In genomic region chr9:44087761-44088455, GRCm38 (mm10) we compare ENCODE assay signal across 8 mouse cellular contexts. TPM values are rescaled to one million over a fixed set of nuclear protein-coding genes. Genes with fewer than 3 reads are reported as not detected.
A peak's percentile ranks its signal among the peaks of the same experiment; 100 is the strongest.
DNase-seq lines count a peak whose midpoint lies in the region; ATAC-seq lines count a peak whose summit lies in the region.

No protein-coding gene starts in this region.

- H3K4me1 ChIP-seq in heart, embryonic 15.5 days (replicated peaks) = peaks cover 60% of the 10 kb centered on the region
- H3K4me1 ChIP-seq in limb, embryonic 13.5 days = peaks cover 53% of the 10 kb centered on the region

- 0 out of 2 replicates have a peak, but pooled peaks cover 3% of the 10 kb centered on the region for H3K27me3 ChIP-seq in heart, embryonic 15.5 days
- peaks cover 45% of the 10 kb centered on the region for H3K27me3 ChIP-seq in limb, embryonic 13.5 days

- ATAC-seq in heart, embryonic 15.5 days (replicated peaks; ENCODE audit: insufficient number of reproducible peaks, insufficient read depth, low FRiP score, low read depth) = peak; percentile 78
- peak; percentile 54; the same call in 1 of the 2 replicates for ATAC-seq in limb, embryonic 13.5 days (ENCODE audit: low FRiP score, low read depth)

- H3K4me3 ChIP-seq in heart, embryonic 15.5 days = peak overlapping the region; percentile 78
- no peak overlapping the region for H3K4me3 ChIP-seq in limb, embryonic 13.5 days

- no peaks in the 10 kb centered on the region for H3K9me3 ChIP-seq in heart, embryonic 15.5 days (replicated peaks)
- no peaks in the 10 kb centered on the region for H3K9me3 ChIP-seq in limb, embryonic 13.5 days

- peak overlapping the region; percentile 93 for H3K9ac ChIP-seq in heart, embryonic 15.5 days
- 0 out of 2 replicates have a peak overlapping the region, but pooled peaks have one; percentile 31 for H3K9ac ChIP-seq in limb, embryonic 13.5 days

- H3K36me3 ChIP-seq in heart, embryonic 15.5 days = peaks cover 25% of the 10 kb centered on the region
- H3K36me3 ChIP-seq in limb, embryonic 13.5 days = peaks cover 23% of the 10 kb centered on the region

- DNase-seq in cerebellum, adult 11-12 months = peak; percentile 72
- DNase-seq in cerebellum, postnatal 4 days (ENCODE audit: low spot score in 2 of 2) = no peak
- DNase-seq in 3T3-L1 (ENCODE audit: low read depth, low spot score) = peak; percentile 68
- DNase-seq in embryo, embryonic 10.5 days (ENCODE audit: low spot score) = peak; percentile 54
- DNase-seq in urinary bladder, adult 2 months (ENCODE audit: low spot score) = no peak
- DNase-seq in urinary bladder, postnatal 4 days (ENCODE audit: low spot score in 2 of 2) = no peak

- H3K4me2 ChIP-seq in heart, embryonic 15.5 days = peak overlapping the region; percentile 92
- peak overlapping the region; percentile 35 for H3K4me2 ChIP-seq in limb, embryonic 13.5 days (replicated peaks)

- WGBS in heart, embryonic 15.5 days = 7% methylated on average over 15 of the region's 15 CpGs
- 4% methylated on average over 15 of the region's 15 CpGs for WGBS in limb, embryonic 13.5 days

- H3K27ac ChIP-seq in heart, embryonic 15.5 days = peak overlapping the region; percentile 94
- H3K27ac ChIP-seq in limb, embryonic 13.5 days = no peak overlapping the region

RNA-seq across cellular contexts. Expression of gene Mfrp, which starts 13.6 kb away (rescaled TPM):
- not detected in 2 replicates for polyA plus RNA-seq in heart, embryonic 15.5 days (2015; fragmentation: Nextera tagmentation; extraction: Ambion mirVana)
- polyA plus RNA-seq in limb, embryonic 13.5 days (2015; fragmentation: Nextera tagmentation; extraction: Ambion mirVana) = 0.13 and 0.17 TPM in 2 replicates
- polyA plus RNA-seq in urinary bladder, adult 2 months (2012; rRNA removed) = 0.13 and 0.21 TPM in 2 replicates

RNA-seq across cellular contexts. Expression of gene C1qtnf5, which starts 19.1 kb away (rescaled TPM):
- polyA plus RNA-seq in heart, embryonic 15.5 days (2015; fragmentation: Nextera tagmentation; extraction: Ambion mirVana) = 3.8 TPM in 2 replicates
- polyA plus RNA-seq in limb, embryonic 13.5 days (2015; fragmentation: Nextera tagmentation; extraction: Ambion mirVana) = 2.6 and 3.4 TPM in 2 replicates
- polyA plus RNA-seq in urinary bladder, adult 2 months (2012; rRNA removed) = 27.2 and 31.4 TPM in 2 replicates

RNA-seq across cellular contexts. Expression of gene Usp2, which starts 21.1 kb away (rescaled TPM):
- 69.9 and 74.9 TPM in 2 replicates for polyA plus RNA-seq in heart, embryonic 15.5 days (2015; fragmentation: Nextera tagmentation; extraction: Ambion mirVana)
- 14.6 and 14.7 TPM in 2 replicates for polyA plus RNA-seq in limb, embryonic 13.5 days (2015; fragmentation: Nextera tagmentation; extraction: Ambion mirVana)
- polyA plus RNA-seq in urinary bladder, adult 2 months (2012; rRNA removed) = 5.8 and 12.5 TPM in 2 replicates

RNA-seq across cellular contexts. Expression of gene Gm49380, which starts 25.4 kb away (rescaled TPM):
- polyA plus RNA-seq in heart, embryonic 15.5 days (2015; fragmentation: Nextera tagmentation; extraction: Ambion mirVana) = 0.05 and 0.13 TPM in 2 replicates
- polyA plus RNA-seq in limb, embryonic 13.5 days (2015; fragmentation: Nextera tagmentation; extraction: Ambion mirVana) = 0.09 and 0.10 TPM in 2 replicates
- 0.27 and 0.36 TPM in 2 replicates for polyA plus RNA-seq in urinary bladder, adult 2 months (2012; rRNA removed)

RNA-seq across cellular contexts. Expression of gene Rnf26, which starts 25.4 kb away (rescaled TPM):
- 28.7 and 39.9 TPM in 2 replicates for polyA plus RNA-seq in heart, embryonic 15.5 days (2015; fragmentation: Nextera tagmentation; extraction: Ambion mirVana)
- 79.6 and 84.1 TPM in 2 replicates for polyA plus RNA-seq in limb, embryonic 13.5 days (2015; fragmentation: Nextera tagmentation; extraction: Ambion mirVana)
- 14.5 and 20.5 TPM in 2 replicates for polyA plus RNA-seq in urinary bladder, adult 2 months (2012; rRNA removed)

Comparison
In these comparisons a context has a peak if more than half of its experiments do, and no peak if none do; other contexts are left out.
1. DNase-seq: peak in cerebellum, adult 11-12 months (single experiment), 3T3-L1 (single experiment) and embryo, embryonic 10.5 days (single experiment); none in cerebellum, postnatal 4 days (0 of 2), urinary bladder, adult 2 months (single experiment) and urinary bladder, postnatal 4 days (0 of 2).